In genomic region chr10:80432387-80432785, GRCm38 (mm10) we compare ENCODE assay signal across 8 mouse cellular contexts. TPM values are rescaled to one million over a fixed set of nuclear protein-coding genes. Genes with fewer than 3 reads are reported as not detected.
DNase-seq lines count a peak whose midpoint lies in the region; ATAC-seq and TF ChIP-seq lines count a peak whose summit lies in the region.
"Had no signal": no experiment of that assay in that cellular context is flagged by ENCODE, and none has a peak within 500 bp of the region (broad histone marks: within the 10 kb centered on the region; RNA-seq: fewer than 3 reads in every experiment).

No protein-coding gene starts in this region.

- DNase-seq in lung, postnatal 14 days: no peak
- no peak for DNase-seq in forebrain, embryonic 10.5 days (ENCODE audit: extremely low spot score, low spot score)
- DNase-seq in thymus, postnatal 4 days: no peak
- DNase-seq in adipocyte (ENCODE audit: low spot score): no peak
- DNase-seq: right cerebral cortex, postnatal 25 days had no signal

- H3K27ac ChIP-seq in lung, embryonic 15.5 days: peak overlapping the region; percentile 84
- peak overlapping the region; percentile 100 for H3K27ac ChIP-seq in forebrain, embryonic 10.5 days
- peak overlapping the region; percentile 93 for H3K27ac ChIP-seq in limb, embryonic 12.5 days
- no peak overlapping the region for H3K27ac ChIP-seq in small intestine, adult 2 months (ENCODE audit: insufficient read depth, low read depth, low read length)

- TF ChIP-seq POLR2A in small intestine, adult 2 months (IDR thresholded peaks at IDR 0.05; ENCODE audit: low read depth, low read length): no peak

- H3K4me2 ChIP-seq in lung, embryonic 15.5 days: peak overlapping the region; percentile 80
- peak overlapping the region; percentile 95 for H3K4me2 ChIP-seq in limb, embryonic 12.5 days

- peaks cover 30% of the 10 kb centered on the region for H3K4me1 ChIP-seq in lung, embryonic 15.5 days
- H3K4me1 ChIP-seq in forebrain, embryonic 10.5 days: peaks cover 47% of the 10 kb centered on the region
- H3K4me1 ChIP-seq in limb, embryonic 12.5 days (replicated peaks): peaks cover 23% of the 10 kb centered on the region
- H3K4me1 ChIP-seq in small intestine, adult 2 months (ENCODE audit: control insufficient read depth, insufficient read depth, insufficient read length, low read length): peaks cover 26% of the 10 kb centered on the region

- no peak for ATAC-seq in lung, embryonic 15.5 days (ENCODE audit: borderline replicate concordance, extremely low read depth, low FRiP score, low TSS enrichment)
- ATAC-seq in limb, embryonic 12.5 days (ENCODE audit: insufficient number of reproducible peaks, insufficient read depth, low FRiP score, low TSS enrichment, low read depth): no peak

- peak overlapping the region; percentile 95 for H3K4me3 ChIP-seq in lung, embryonic 15.5 days
- H3K4me3 ChIP-seq in forebrain, embryonic 10.5 days: peak overlapping the region; percentile 99
- H3K4me3 ChIP-seq in limb, embryonic 12.5 days (replicated peaks): peak overlapping the region; percentile 97
- peak overlapping the region; percentile 94 for H3K4me3 ChIP-seq in small intestine, adult 2 months (ENCODE audit: low read depth, low read length)

- TF ChIP-seq CTCF in small intestine, adult 2 months (IDR thresholded peaks at IDR 0.05; ENCODE audit: extremely low read depth, insufficient read length, insufficient replicate concordance, low read depth, low read length): no peak

- WGBS in lung, embryonic 15.5 days: 1% methylated on average over 4 of the region's 4 CpGs
- 7% methylated on average over 4 of the region's 4 CpGs for WGBS in forebrain, embryonic 10.5 days
- 0% methylated on average over 4 of the region's 4 CpGs for WGBS in limb, embryonic 12.5 days
- WGBS in small intestine, adult 2 months: 2% methylated on average over 4 of the region's 4 CpGs

- H3K36me3 ChIP-seq in lung, embryonic 15.5 days: peaks cover 32% of the 10 kb centered on the region
- H3K36me3 ChIP-seq in forebrain, embryonic 10.5 days (replicated peaks): peaks cover 41% of the 10 kb centered on the region
- H3K36me3 ChIP-seq in limb, embryonic 12.5 days: peaks cover 39% of the 10 kb centered on the region
- peaks cover 19% of the 10 kb centered on the region for H3K36me3 ChIP-seq in small intestine, adult 2 months (ENCODE audit: control insufficient read depth, insufficient read depth, low read length)

- H3K9ac ChIP-seq in lung, embryonic 15.5 days: peak overlapping the region; percentile 88
- H3K9ac ChIP-seq in limb, embryonic 12.5 days (replicated peaks): peak overlapping the region; percentile 100

- no peaks in the 10 kb centered on the region for H3K9me3 ChIP-seq in lung, embryonic 15.5 days
- no peaks in the 10 kb centered on the region for H3K9me3 ChIP-seq in forebrain, embryonic 10.5 days
- no peaks in the 10 kb centered on the region for H3K9me3 ChIP-seq in limb, embryonic 12.5 days

- H3K27me3 ChIP-seq in lung, embryonic 15.5 days: no peaks in the 10 kb centered on the region
- H3K27me3 ChIP-seq in forebrain, embryonic 10.5 days (ENCODE audit: poor library complexity, severe bottlenecking): peaks cover 12% of the 10 kb centered on the region; the same call in 1 of the 2 replicates
- H3K27me3 ChIP-seq in limb, embryonic 12.5 days: peaks cover under 1% of the 10 kb centered on the region
- no peaks in the 10 kb centered on the region for H3K27me3 ChIP-seq in small intestine, adult 2 months (ENCODE audit: control insufficient read depth, insufficient read depth, low read length)

RNA-seq across cellular contexts. Expression of gene Tcf3, which starts 1.1 kb away (rescaled TPM):
- polyA plus RNA-seq in lung, embryonic 15.5 days (2015; fragmentation: Nextera tagmentation; extraction: Ambion mirVana): 122 and 126 TPM in 2 replicates
- 191 and 199 TPM in 2 replicates for polyA plus RNA-seq in forebrain, embryonic 10.5 days (2016; fragmentation: Nextera tagmentation; extraction: Ambion mirVana)
- polyA plus RNA-seq in limb, embryonic 12.5 days (2016; fragmentation: Nextera tagmentation; extraction: Ambion mirVana): 247 and 274 TPM in 2 replicates
- 45.6 and 101 TPM in 2 replicates for polyA plus RNA-seq in small intestine, adult 2 months (2012; rRNA removed)

RNA-seq across cellular contexts. Expression of gene Uqcr11, which starts 25.8 kb away (rescaled TPM):
- polyA plus RNA-seq in lung, embryonic 15.5 days (2015; fragmentation: Nextera tagmentation; extraction: Ambion mirVana): 628 and 681 TPM in 2 replicates
- polyA plus RNA-seq in forebrain, embryonic 10.5 days (2016; fragmentation: Nextera tagmentation; extraction: Ambion mirVana): 625 and 631 TPM in 2 replicates
- polyA plus RNA-seq in limb, embryonic 12.5 days (2016; fragmentation: Nextera tagmentation; extraction: Ambion mirVana): 416 and 437 TPM in 2 replicates
- polyA plus RNA-seq in small intestine, adult 2 months (2012; rRNA removed): 2,051 and 2,588 TPM in 2 replicates

RNA-seq across cellular contexts. Expression of gene Mbd3, which starts 33.0 kb away (rescaled TPM):
- 276 and 277 TPM in 2 replicates for polyA plus RNA-seq in lung, embryonic 15.5 days (2015; fragmentation: Nextera tagmentation; extraction: Ambion mirVana)
- polyA plus RNA-seq in forebrain, embryonic 10.5 days (2016; fragmentation: Nextera tagmentation; extraction: Ambion mirVana): 343 and 346 TPM in 2 replicates
- 361 and 364 TPM in 2 replicates for polyA plus RNA-seq in limb, embryonic 12.5 days (2016; fragmentation: Nextera tagmentation; extraction: Ambion mirVana)
- 55.1 and 85.7 TPM in 2 replicates for polyA plus RNA-seq in small intestine, adult 2 months (2012; rRNA removed)

RNA-seq across cellular contexts. Expression of gene Mex3d, which starts 44.9 kb away (rescaled TPM):
- 7.9 and 9.6 TPM in 2 replicates for polyA plus RNA-seq in lung, embryonic 15.5 days (2015; fragmentation: Nextera tagmentation; extraction: Ambion mirVana)
- polyA plus RNA-seq in forebrain, embryonic 10.5 days (2016; fragmentation: Nextera tagmentation; extraction: Ambion mirVana): 6.8 and 7.0 TPM in 2 replicates
- polyA plus RNA-seq in limb, embryonic 12.5 days (2016; fragmentation: Nextera tagmentation; extraction: Ambion mirVana): 12.5 and 15.2 TPM in 2 replicates
- 10.3 and 20.6 TPM in 2 replicates for polyA plus RNA-seq in small intestine, adult 2 months (2012; rRNA removed)
